Mouse (Mus musculus) hindbrain, embryonic 12.5 days (tissue): Measurements from ENCODE around the gene Olfr102. TPM values are rescaled to one million over a fixed set of nuclear protein-coding genes. Genes with fewer than 3 reads are reported as not detected.

Experiments used
- ATAC-seq: fragments of 200-750 bp; cut with Nextera tagmentation; 2 replicates; pipeline ENCODE4 v1.8.0; 2017; ENCODE audit warnings: moderate TSS enrichment; ENCODE audit not compliant: low FRiP score
- H3K27ac ChIP-seq: fragments of 300-500 bp; sonication (generic); 2 replicates; pipeline ENCODE4 v1.5.1; 2016; ENCODE audit warnings: mild to moderate bottlenecking
- H3K27me3 ChIP-seq: fragments of 300-500 bp; sonication (generic); 2 replicates; pipeline ENCODE4 v1.6.1; 2016; ENCODE audit warnings: mild to moderate bottlenecking
- H3K36me3 ChIP-seq: fragments of 300-500 bp; sonication (generic); 2 replicates; pipeline ENCODE4 v1.6.1; 2016; ENCODE audit warnings: mild to moderate bottlenecking
- H3K4me1 ChIP-seq: fragments of 300-500 bp; sonication (generic); 2 replicates; pipeline ENCODE4 v1.6.1; 2016
- H3K4me2 ChIP-seq: fragments of 300-500 bp; sonication (generic); replicated peaks from 2 replicates; pipeline ENCODE4 v1.6.1; 2016; ENCODE audit warnings: mild to moderate bottlenecking
- H3K4me3 ChIP-seq: fragments of 300-500 bp; sonication (generic); 2 replicates; pipeline ENCODE4 v1.5.1; 2016; ENCODE audit warnings: mild to moderate bottlenecking
- H3K9ac ChIP-seq: fragments of 300-500 bp; sonication (generic); 2 replicates; pipeline ENCODE4 v1.6.1; 2016; ENCODE audit warnings: mild to moderate bottlenecking, moderate library complexity
- H3K9me3 ChIP-seq: fragments of 300-500 bp; sonication (generic); replicated peaks from 2 replicates; pipeline ENCODE4 v1.6.1; 2016; ENCODE audit warnings: mild to moderate bottlenecking
- WGBS: fragments of 180-500 bp; shearing (Covaris S2); methylation state at CpG from one replicate; pipeline ENCODE4 v1.1.7; 2016; 5-methylcytosine and 5-hydroxymethylcytosine counted together
- polyA plus RNA-seq: library from polyadenylated mRNA; unstranded; fragments of >200 nt; fragmentation: Nextera tagmentation; extraction: Ambion mirVana; gene quantifications from 2 replicates; pipeline ENCODE4 v1.2.1, GENCODE M21; 2016

Gene Olfr102
- polyA plus RNA-seq, 1 experiment from 2014 or later = not detected

DNA sequence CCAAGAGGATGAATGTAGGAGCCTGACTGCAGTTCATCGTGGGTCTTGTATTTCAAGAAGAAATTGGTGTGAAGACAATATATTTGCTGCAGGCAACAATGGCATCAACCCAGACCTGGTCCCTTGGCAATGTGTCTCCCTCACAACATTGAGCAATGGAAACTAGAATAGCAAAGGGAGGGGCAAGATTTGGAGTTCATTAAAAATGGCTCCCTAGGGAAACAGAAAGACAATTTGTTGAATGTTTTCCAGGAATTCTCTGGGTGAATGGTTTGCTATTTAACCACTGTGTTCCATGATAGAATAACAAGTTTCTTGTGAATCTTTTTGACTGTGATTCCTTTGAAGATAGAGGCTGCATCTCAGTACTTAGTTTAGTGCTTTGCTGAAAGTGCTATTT lies 53.2 kb downstream of the Olfr102 start, which contains the start of gene Olfr98:
TSS of gene Olfr98 (minus strand) at position 124 of the 400 bp plus-strand sequence.
- WGBS = 90% methylated on average over 1 of the region's 1 CpGs
- ATAC-seq = no peak
- Histone ChIP-seq H3K9me3 (no peaks in the 10 kb centered on the region), H3K9ac (no peak within 1 kb of the TSS), H3K4me1 (no peaks in the 10 kb centered on the region), H3K4me3 (no peak within 1 kb of the TSS), H3K27me3 (no peaks in the 10 kb centered on the region), H3K36me3 (no peaks in the 10 kb centered on the region), H3K27ac (no peak within 1 kb of the TSS), H3K4me2 (no peak within 1 kb of the TSS)

Other genes with a start within 250 kb of the Olfr102 start
- gene Olfr90, start 228.6 kb downstream of the Olfr102 start, polyA plus RNA-seq = 0.18 TPM in 1 of 2 replicates, not detected in the other
- gene Olfr91, start 218.8 kb downstream of the Olfr102 start, polyA plus RNA-seq = 0.05 TPM in 1 of 2 replicates, not detected in the other
- gene Olfr92, start 197.0 kb downstream of the Olfr102 start, polyA plus RNA-seq = not detected in 2 replicates
- not detected in 2 replicates for gene Olfr93, start 155.6 kb downstream of the Olfr102 start, polyA plus RNA-seq
- gene Ubd, start 123.2 kb downstream of the Olfr102 start, polyA plus RNA-seq = not detected in 2 replicates
- not detected in 2 replicates for gene Olfr94, start 116.1 kb downstream of the Olfr102 start, polyA plus RNA-seq
- gene Olfr95, start 103.9 kb downstream of the Olfr102 start, polyA plus RNA-seq = not detected in 2 replicates
- gene Olfr96, start 96.9 kb downstream of the Olfr102 start, polyA plus RNA-seq = not detected in 2 replicates
- gene Olfr97, start 79.7 kb downstream of the Olfr102 start, polyA plus RNA-seq = not detected in 2 replicates
- gene Olfr98, start 53.3 kb downstream of the Olfr102 start, polyA plus RNA-seq = not detected in 2 replicates
- 0.92 and 0.95 TPM in 2 replicates for gene H2-M3, start 46.8 kb downstream of the Olfr102 start, polyA plus RNA-seq
- gene Olfr99, start 33.6 kb downstream of the Olfr102 start, polyA plus RNA-seq = not detected in 2 replicates
- gene Olfr101, start 12.7 kb downstream of the Olfr102 start, polyA plus RNA-seq = not detected in 2 replicates
- not detected in 2 replicates for gene Olfr103, start 22.6 kb upstream of the Olfr102 start, polyA plus RNA-seq
- not detected in 2 replicates for gene Olfr104-ps, start 42.5 kb upstream of the Olfr102 start, polyA plus RNA-seq
- gene Olfr105-ps, start 62.0 kb upstream of the Olfr102 start, polyA plus RNA-seq = not detected in 2 replicates
- gene Olfr106-ps, start 73.3 kb upstream of the Olfr102 start, polyA plus RNA-seq = not detected in 2 replicates
- not detected in 2 replicates for gene Olfr107, start 82.2 kb upstream of the Olfr102 start, polyA plus RNA-seq
- gene Olfr108, start 128.4 kb upstream of the Olfr102 start, polyA plus RNA-seq = not detected in 2 replicates
- not detected in 2 replicates for gene Olfr109, start 141.9 kb upstream of the Olfr102 start, polyA plus RNA-seq
- gene H2-M2, start 166.5 kb upstream of the Olfr102 start, polyA plus RNA-seq = not detected in 2 replicates
- gene Olfr110, start 175.4 kb upstream of the Olfr102 start, polyA plus RNA-seq = not detected in 2 replicates
- not detected in 2 replicates for gene Olfr111, start 191.0 kb upstream of the Olfr102 start, polyA plus RNA-seq